Mouse (Mus musculus) R1 (cell line): ENCODE results near the gene Dpep1.
"Not testable (repeated sequence)": the region's sequence is repeated elsewhere in the genome, so short reads cannot be mapped to it uniquely, and the experiment has no call there.

Experiments used
- DNase-seq: peaks from one replicate; pipeline ENCODE4 v3.0.0-alpha.2; 2018; ENCODE audit warnings: low read depth, low spot score

The Dpep1 gene

GRCm38 (mm10) chr8:123212321-123213117 is 26.5 kb downstream of the Dpep1 start, which contains the start of the genes Chmp1a and Spata33:
Gene Chmp1a, minus strand, starts transcription at chr8:123212763.
Gene Spata33, plus strand, starts transcription at chr8:123212832.
- peak; percentile 95 for DNase-seq

GRCm38 (mm10) chr8:123213118-123213772 is 27.2 kb downstream of the Dpep1 start:
- DNase-seq: no peak

DNA sequence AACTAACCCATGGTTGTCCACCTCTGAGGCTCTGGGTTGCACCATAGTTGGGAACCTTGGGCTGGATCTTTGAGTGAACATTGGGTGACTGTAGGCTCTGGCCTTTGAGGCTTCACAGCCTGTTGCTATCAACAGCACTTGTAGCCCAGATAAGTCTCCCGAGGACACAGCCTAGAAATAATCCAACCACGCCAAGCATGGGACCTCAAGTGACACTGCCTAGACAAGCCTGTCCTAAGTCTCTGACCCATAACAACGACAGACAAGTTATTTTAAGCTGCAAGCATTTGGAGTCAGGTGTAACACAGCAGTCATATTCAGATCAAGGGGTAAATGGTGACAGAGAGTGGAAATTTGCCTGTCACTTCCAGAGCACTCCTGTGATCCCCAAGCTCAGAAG is 29.4 kb downstream of the Dpep1 start:
- no peak for DNase-seq

- DNase-seq: no peak
Measured at GRCm38 (mm10) chr8:123220917-123221316, 34.9 kb downstream of the Dpep1 start.

DNA sequence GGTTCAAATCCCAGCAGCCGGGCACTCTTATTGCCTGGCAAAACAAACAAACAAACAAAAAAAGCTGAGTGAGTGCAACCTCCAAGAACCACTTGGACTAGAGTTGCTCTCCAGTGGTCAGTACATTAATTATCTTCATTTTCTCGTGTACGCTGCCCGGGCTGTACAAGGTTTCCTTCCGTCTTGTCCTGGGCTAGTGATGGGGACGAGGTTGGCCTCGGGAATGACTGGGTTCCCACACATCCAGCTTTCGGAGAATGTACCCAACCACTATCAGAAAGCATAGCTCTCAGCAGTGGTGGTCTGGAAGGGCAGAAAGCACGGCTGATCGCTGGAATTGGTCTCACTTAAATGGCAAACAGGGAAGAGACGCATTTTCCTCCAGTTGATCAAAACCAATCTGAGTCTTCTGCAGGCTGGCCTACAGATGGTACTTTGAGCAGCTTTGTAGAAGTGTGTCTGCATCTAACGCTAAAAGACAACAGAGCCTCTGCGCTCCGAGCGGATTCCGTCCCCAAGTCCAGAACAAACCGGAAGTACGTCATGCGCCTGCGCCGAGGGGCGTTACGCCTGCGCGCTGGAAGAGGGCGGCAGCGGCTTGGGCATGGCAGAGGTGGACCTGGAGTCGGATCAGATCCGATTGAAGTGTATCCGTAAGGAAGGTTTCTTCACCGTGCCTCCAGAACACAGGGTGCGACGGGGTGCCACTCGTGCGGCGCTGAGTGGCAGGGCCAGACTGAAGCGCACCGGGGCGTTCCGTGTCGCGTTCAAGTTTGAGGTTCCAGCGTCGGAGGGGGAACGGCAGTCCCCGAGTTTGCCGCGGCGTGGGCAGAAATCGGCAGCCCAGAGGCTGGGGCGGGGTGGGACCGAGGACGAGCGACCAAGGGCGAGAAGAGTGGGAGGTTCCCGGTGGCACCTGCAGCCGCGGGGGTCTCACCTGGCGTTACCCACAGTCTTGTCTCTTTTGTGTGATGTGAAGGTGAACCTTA is 38.5 kb downstream of the Dpep1 start, which contains the start of gene Cdk10:
Gene Cdk10 (plus strand): TSS at position 565 of the 989 bp plus-strand sequence.
- DNase-seq: peak; percentile 94

DNA sequence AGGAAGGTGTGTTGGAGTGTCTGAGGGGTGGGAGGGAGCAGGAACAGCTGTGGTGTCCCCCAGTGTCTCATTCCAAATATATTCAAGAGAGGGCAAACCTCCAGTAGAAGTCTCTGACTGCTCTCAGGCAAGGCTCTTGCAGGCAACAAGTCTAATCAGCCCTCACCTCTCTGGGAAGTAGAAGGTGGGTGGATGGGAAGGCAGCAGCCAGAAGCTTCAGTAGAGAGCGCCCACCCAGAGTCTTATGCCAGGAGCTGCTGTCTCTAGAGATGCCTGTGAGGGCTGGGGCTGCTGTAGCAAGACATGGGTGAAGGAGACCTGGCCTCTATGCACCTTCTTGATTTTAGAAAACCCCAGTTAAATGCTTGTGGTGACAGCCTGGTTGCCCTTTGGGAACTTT is 42.4 kb downstream of the Dpep1 start:
- DNase-seq: no peak

- DNase-seq: not testable (repeated sequence)
Measured at GRCm38 (mm10) chr8:123230326-123230725, 44.3 kb downstream of the Dpep1 start.

- DNase-seq: no peak
Measured at GRCm38 (mm10) chr8:123231742-123232141, 45.7 kb downstream of the Dpep1 start.

DNA sequence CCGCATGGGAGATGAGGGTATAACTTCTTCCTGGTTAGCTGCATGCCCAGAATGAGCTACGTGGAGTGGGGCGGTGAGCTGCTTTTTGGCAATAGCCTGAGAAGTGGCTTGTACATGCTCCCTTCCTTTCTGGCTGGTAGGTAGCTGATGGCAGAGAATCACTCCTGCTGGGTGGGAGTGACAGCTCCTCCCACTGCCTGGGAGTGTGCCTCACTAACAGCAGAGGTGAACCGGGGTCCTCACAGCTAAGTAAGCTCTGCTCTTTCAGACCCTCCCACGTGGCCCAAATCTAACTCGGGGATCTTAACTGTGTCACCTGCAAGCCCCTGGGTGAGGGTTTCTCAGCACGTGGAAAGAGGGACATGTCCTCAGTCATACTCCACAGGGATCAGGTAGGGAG is 46.5 kb downstream of the Dpep1 start:
- DNase-seq: no peak

DNA sequence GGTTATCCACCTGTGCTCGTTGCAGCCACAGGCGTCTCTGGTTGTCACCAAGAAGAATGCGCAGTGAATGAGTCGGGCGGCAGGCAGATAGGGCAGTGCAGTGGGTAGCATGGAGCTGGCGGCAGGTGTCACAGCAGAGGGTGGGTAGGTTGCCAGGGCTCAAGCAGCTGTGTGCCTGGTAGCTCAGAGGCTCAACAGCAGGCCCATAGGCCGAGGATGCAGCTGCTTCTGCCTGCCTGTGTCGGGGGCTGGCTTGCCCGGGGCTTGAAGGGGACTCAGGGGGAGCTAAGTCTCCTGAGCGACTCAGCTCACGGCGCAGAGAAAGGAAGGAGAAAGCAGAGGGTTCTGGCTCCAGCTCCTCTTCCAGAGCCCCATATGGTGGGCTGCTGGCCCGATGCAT is 47.3 kb downstream of the Dpep1 start:
- DNase-seq: no peak

DNA sequence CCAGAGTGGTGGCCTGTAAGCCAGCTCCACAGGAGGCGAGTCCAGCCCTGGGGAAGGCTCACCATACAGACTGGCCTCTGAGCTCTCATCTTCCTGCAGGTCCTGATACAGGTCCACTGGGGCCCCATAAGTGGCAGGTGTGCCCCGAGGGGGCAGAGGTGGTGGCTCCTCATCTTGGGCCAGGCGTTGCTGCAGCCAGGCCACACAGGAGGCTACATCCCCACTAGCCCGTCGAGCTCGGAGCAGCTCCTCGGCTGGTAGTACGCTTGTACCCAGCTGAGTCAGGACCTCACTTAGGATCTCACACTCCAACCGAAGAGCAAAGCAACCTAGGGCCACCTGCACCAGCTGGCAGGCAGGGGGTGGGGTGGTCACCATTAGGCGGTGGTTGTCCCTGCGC is 47.7 kb downstream of the Dpep1 start:
- no peak for DNase-seq

GRCm38 (mm10) chr8:123234918-123235519 is 49.0 kb downstream of the Dpep1 start:
- peak; percentile 56 for DNase-seq

DNA sequence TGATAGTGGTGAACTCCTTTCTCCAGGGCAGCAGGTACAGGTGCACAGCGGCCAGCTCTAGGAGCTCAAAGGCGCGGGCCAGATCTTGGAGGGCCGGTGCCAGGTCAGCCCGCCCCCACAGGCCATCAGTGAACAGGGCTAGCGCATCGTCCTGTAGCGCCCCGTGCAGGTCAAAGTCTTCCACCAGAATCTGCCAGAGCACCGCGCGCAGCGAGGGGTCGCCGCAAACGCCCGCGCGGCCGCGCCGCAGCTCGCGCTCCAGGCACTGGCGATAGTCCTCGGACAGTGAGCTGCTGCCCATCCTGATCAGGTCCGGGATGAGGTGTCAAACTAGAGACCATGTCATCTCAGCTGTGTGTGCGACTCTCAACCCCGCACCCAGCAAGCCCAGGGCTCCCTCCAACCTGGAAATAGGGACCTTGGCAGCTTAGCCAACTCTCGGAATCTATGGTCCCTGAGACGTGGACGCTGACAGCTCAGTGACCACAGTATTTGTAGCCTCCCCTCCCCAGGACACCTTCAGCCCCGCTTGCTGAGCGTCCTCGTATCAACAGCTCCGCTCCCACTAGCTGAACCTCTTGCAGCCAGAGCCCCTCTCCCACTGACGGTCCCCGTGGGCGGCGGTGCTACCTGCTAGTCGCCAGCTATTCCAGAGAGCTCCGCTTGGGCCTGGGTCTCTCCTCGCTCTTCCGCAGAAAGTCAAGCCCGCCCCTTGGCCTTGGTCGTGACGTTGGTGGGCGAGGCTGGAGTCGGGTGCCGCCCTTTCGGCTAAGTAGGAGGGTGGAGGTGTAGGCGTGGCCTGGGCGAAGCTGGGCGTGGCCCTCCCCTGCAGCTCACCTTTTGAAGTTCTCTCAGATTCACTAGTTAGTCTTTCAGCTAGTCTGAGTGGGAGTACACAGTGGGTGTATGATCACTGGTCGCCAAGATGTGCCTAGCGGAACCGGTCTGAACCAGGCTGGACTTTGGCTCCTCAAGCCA is 49.8 kb downstream of the Dpep1 start, which contains the start of gene Spata2l:
Gene Spata2l (minus strand): TSS at position 714 of the 978 bp plus-strand sequence.
- DNase-seq: peak; percentile 94

GRCm38 (mm10) chr8:123239398-123239797 is 53.4 kb downstream of the Dpep1 start:
- no peak for DNase-seq

GRCm38 (mm10) chr8:123242107-123242923 is 56.3 kb downstream of the Dpep1 start:
- DNase-seq: no peak

DNA sequence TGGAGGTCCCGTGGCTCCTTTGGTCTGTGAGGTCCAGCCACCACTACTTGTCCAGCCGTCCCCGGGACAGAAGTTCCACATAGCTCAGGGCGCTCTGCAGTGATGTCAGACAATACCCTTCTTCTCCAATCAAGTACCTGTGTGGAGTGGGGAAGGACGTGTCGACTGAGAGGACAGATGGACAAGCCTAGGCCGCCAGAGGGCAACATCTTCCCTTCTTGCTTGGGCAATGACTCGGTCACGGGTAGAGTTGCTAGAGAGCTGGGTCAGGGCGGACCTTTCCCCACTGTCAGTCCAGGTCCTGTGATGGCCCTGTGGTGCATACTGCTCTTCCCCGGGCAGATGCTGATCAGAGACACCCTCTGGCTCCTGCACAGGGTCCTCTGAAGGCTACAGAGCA is 57.0 kb downstream of the Dpep1 start:
- DNase-seq: no peak

DNA sequence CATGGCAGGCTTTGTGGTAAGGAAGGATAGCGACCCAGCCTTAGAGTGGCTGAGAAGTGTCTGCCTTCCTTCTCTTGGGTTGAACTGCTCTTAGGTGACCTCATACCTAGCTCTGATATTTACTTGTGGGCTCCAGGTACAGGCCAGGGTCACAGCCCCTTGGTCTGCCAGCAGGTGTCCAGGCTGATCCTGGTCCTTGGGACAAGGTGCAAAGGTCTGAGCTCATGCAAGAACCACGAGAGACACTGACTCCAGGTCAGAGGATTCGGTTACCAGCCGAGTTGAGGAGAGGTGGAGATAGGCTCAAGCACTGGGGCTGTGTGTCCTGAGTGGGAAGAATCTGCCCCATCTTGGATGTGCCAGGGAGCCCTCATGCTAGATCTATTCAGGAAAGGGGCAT is 58.3 kb downstream of the Dpep1 start:
- DNase-seq: no peak

DNA sequence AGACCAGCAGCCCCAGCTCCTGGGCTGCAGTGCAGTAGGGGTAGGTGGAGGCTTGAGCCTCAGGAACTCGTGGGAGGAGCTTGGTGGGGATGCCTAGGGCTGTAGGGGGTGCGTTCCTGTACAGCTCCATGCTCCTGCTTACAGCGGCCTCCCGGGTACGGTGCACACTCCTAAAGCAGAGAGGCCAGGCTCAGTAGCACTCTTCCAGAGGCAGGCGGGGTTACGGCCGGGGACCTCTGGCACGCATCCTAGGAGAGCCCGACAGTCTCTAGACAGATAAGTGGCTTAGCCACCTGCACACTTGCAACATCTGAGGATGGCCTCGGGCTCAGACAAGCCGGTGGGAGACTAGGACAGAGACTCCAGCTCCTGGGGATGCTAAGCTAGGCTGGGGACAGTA is 59.5 kb downstream of the Dpep1 start:
- DNase-seq: peak; percentile 37

GRCm38 (mm10) chr8:123247748-123248147 is 61.7 kb downstream of the Dpep1 start:
- no peak for DNase-seq
